Mouse (Mus musculus) olfactory bulb, adult 2 months (tissue): ENCODE measurements around the gene Lbx1.

Source experiments
- CTCF ChIP-seq: fragments of 200-500 bp; IDR thresholded peaks from 2 replicates; pipeline ENCODE4 v1.5.1; 2012; ENCODE audit warnings: low read depth, mild to moderate bottlenecking, low read length, moderate library complexity; ENCODE audit not compliant: insufficient read depth
- POLR2A ChIP-seq: fragments of 200-500 bp; IDR thresholded peaks from 2 replicates; pipeline ENCODE4 v1.6.1; 2012; ENCODE audit warnings: mild to moderate bottlenecking, low read depth, low read length, moderate library complexity; ENCODE audit not compliant: insufficient read depth

GRCm38 (mm10) chr19:45237099-45237498, 1.5 kb upstream of the Lbx1 start:
- TF ChIP-seq CTCF (no peak), POLR2A (no peak)
